Mouse (Mus musculus): ENCODE data around the gene Tnpo2. TPM values are rescaled to one million over a fixed set of nuclear protein-coding genes. Genes with fewer than 3 reads are reported as not detected.

Gene Tnpo2
- total and polyA plus RNA-seq, 3 experiments, result 29.2 to 86.8 (median 62.3) TPM

DNA sequence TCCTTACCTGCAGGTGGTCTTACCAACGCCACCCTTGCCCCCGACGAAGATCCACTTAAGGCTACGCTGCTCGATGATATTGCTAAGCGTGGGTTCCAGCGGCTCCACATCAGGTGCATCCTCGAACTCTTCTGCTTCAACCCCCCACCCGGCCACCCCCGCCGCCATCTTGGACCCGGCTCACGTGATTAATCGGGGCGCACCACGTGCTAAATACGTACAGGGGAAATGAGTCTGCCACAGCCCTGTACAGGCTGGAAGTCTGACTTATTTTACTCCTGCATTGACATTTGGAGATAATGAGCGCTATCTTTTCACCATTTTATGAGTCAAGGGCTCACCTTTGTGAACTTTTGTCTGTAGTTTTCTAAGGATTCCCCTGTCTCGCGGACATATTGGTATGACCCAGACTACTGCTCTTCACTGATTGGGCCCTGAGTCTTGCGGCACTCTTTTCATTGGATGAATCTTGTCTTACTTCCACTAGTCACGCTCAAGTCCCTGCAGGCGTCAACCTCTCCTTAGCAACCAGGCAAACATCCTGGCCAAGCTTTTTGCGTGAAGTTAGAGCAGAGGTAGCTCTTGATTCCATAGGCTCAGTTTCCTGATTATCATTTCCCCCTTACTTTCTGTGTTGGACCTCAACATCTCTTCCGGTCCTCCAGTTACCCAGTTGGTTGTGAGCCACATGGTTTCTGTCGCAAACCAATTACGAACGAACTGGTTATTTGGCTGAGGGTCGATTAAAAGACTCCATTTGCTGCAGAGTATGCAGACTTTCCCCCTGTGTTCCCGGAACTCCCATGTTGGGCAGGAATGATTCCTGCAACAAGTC lies 11.4 kb upstream of the Tnpo2 start, which contains the start of gene Asna1:
Gene Asna1, minus strand, starts transcription at position 184 of the 835 bp plus-strand sequence.
- H3K27ac ChIP-seq (ENCODE audit: control insufficient read depth, low read depth, low read length), result peak within 1 kb of the TSS; percentile 93

DNA sequence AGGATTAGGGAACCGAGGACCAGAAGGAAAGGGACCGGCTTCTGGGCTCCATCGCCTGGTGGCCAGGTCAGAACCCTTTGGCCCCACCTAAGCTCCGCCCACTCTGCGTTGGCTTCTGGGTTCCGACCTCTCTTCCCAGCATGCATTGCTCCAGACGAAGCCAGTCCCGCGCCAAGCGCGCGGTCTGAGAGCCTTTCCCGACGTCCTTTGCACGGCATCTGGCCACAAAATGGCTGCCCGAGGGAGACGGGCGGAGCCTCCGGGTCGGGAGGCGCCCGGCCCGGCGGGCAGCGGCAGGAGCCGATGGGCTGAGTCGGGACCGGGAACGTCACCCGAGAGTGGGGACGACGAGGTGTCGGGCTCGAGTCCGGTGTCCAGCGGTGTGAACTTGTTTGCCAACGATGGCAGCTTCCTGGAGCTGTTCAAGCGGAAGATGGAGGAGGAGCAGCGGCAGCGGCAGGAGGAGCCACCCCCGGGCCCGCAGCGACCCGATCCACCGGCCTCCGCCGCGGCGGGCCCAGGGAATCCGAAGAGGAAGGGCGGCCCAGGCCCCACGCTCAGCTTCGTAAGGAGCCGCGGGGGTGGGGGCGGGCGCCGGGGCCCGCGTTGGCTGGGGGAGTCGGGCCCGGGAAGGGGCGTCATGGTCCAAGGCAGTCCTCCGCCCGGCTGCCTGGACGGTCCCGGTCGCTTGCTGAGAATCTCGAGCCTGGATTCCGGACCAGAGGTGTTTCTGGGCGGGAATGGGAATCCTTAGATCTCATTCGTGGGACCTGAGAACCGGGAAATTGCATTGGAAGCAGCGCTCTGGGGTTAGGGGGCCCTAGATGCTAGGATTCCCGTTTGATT lies 9.8 kb upstream of the Tnpo2 start, which contains the start of gene Trir:
Gene Trir, plus strand, starts transcription at position 154 of the 846 bp plus-strand sequence.
- Histone ChIP-seq H3K79me2 (ENCODE audit: control insufficient read depth, insufficient read depth, low read length, poor library complexity) (peaks cover 50% of the 10 kb centered on the region), H3K9me3 (replicated peaks; ENCODE audit: insufficient read depth, low read length) (no peaks in the 10 kb centered on the region), H3K36me3 (ENCODE audit: control insufficient read depth in 1 of 2, insufficient read depth in 2 of 2, low read length in 2 of 2) (peaks cover 4 to 14% of the 10 kb centered on the region in 2 experiments; a peak in 3 of 4 replicates), H3K9ac (ENCODE audit: control insufficient read depth, low read depth, low read length, poor library complexity, severe bottlenecking) (peak within 1 kb of the TSS; percentile 93), H3K27me3 (ENCODE audit: control insufficient read depth in 1 of 2, insufficient read depth in 2 of 2, low read length in 2 of 2) (no peaks in the 10 kb centered on the region), H3K4me1 (ENCODE audit: control insufficient read depth in 1 of 2, insufficient read depth in 2 of 2, low read length in 2 of 2) (peaks cover 9 to 14% of the 10 kb centered on the region in 2 experiments; a peak in 3 of 4 replicates), H3K4me3 (ENCODE audit: control insufficient read depth in 1 of 2, insufficient read depth in 1 of 2, low read depth in 2 of 2, low read length in 2 of 2) (peak within 1 kb of the TSS; percentile 94 to 95), H3K27ac (ENCODE audit: control insufficient read depth, low read depth, low read length) (peak within 1 kb of the TSS; percentile 82)
- DNase-seq (ENCODE audit: low read depth, low spot score), result peak; percentile 97
- no peak for TF ChIP-seq GATA1 (IDR thresholded peaks at IDR 0.05; ENCODE audit: low read depth, low read length)
- no peak for TF ChIP-seq MAFK (IDR thresholded peaks at IDR 0.05; ENCODE audit: borderline replicate concordance, low read depth, low read length)
- TF ChIP-seq MYB (IDR thresholded peaks at IDR 0.05; ENCODE audit: low read depth, low read length), result no peak
- peak; percentile 90 for TF ChIP-seq HCFC1 (IDR thresholded peaks at IDR 0.05; ENCODE audit: low read depth, low read length)
- TF ChIP-seq UBTF (IDR thresholded peaks at IDR 0.05; ENCODE audit: borderline replicate concordance, insufficient read depth, low read depth, low read length), result peak; percentile 92; the same call in 1 of the 2 replicates
- peak; percentile 95 for TF ChIP-seq ZMIZ1 (IDR thresholded peaks at IDR 0.05; ENCODE audit: low read depth, low read length)
- TF ChIP-seq ETS1 (IDR thresholded peaks at IDR 0.05; ENCODE audit: low read depth, low read length), result no peak
- peak in 1 of 2 experiments; percentile 20; a peak in 1 of 4 replicates for TF ChIP-seq EP300 (IDR thresholded peaks at IDR 0.05; ENCODE audit: low read depth in 1 of 2, low read length in 2 of 2)
- no peak for TF ChIP-seq CTCF (IDR thresholded peaks at IDR 0.05 in 2 of 3, conservative IDR thresholded peaks at IDR 0.05 in 1 of 3; ENCODE audit: control insufficient read depth in 1 of 3, insufficient read depth in 1 of 3, low read depth in 2 of 3, low read length in 3 of 3, poor library complexity in 1 of 3, severe bottlenecking in 1 of 3)
- TF ChIP-seq TAL1 (IDR thresholded peaks at IDR 0.05; ENCODE audit: low read length), result no peak
- TF ChIP-seq GABPA (IDR thresholded peaks at IDR 0.05; ENCODE audit: low read depth, low read length), result no peak
- TF ChIP-seq MXI1 (IDR thresholded peaks at IDR 0.05; ENCODE audit: low read depth, low read length), result peak; percentile 72; the same call in 1 of the 2 replicates
- peak; percentile 49 for TF ChIP-seq USF1 (IDR thresholded peaks at IDR 0.05; ENCODE audit: low read depth, low read length)
- peak; percentile 96 for TF ChIP-seq E2F4 (IDR thresholded peaks at IDR 0.05; ENCODE audit: borderline replicate concordance, low read depth, low read length)
- peak; percentile 73 for TF ChIP-seq KAT2A (conservative IDR thresholded peaks at IDR 0.05; ENCODE audit: low read depth, low read length)
- peak; percentile 74; the same call in 1 of the 2 replicates for TF ChIP-seq MYC (IDR thresholded peaks at IDR 0.05; ENCODE audit: low read depth, low read length)
- no peak for TF ChIP-seq BHLHE40 (IDR thresholded peaks at IDR 0.05; ENCODE audit: borderline replicate concordance, low read depth, low read length)

More for the DNA sequence above, 11.4 kb upstream of the Tnpo2 start, which contains the start of gene Asna1:
- H3K79me2 ChIP-seq (ENCODE audit: control insufficient read depth, insufficient read depth, low read length, poor library complexity), result peaks cover 48% of the 10 kb centered on the region
- H3K4me3 ChIP-seq (ENCODE audit: control insufficient read depth in 1 of 2, insufficient read depth in 1 of 2, low read depth in 2 of 2, low read length in 2 of 2), result peak within 1 kb of the TSS; percentile 86 to 94
- H3K9ac ChIP-seq (ENCODE audit: control insufficient read depth, low read depth, low read length, poor library complexity, severe bottlenecking), result peak within 1 kb of the TSS; percentile 93
- peak; percentile 98 for DNase-seq (ENCODE audit: low read depth, low spot score)
- no peaks in the 10 kb centered on the region for H3K9me3 ChIP-seq (replicated peaks; ENCODE audit: insufficient read depth, low read length)
- no peaks in the 10 kb centered on the region for H3K27me3 ChIP-seq (ENCODE audit: control insufficient read depth in 1 of 2, insufficient read depth in 2 of 2, low read length in 2 of 2)
- TF ChIP-seq MAX (IDR thresholded peaks at IDR 0.05; ENCODE audit: low read length), result peak; percentile 82
- TF ChIP-seq HCFC1 (IDR thresholded peaks at IDR 0.05; ENCODE audit: low read depth, low read length), result peak; percentile 86
- peak; percentile 94 for TF ChIP-seq USF1 (IDR thresholded peaks at IDR 0.05; ENCODE audit: low read depth, low read length)
- peak; percentile 88 for TF ChIP-seq MYC (IDR thresholded peaks at IDR 0.05; ENCODE audit: low read depth, low read length)
- peak; percentile 35; the same call in 1 of the 2 replicates for TF ChIP-seq TCF12 (IDR thresholded peaks at IDR 0.05; ENCODE audit: low read depth, low read length)
- peak; percentile 65; the same call in 1 of the 2 replicates for TF ChIP-seq POLR2AphosphoS2 (IDR thresholded peaks at IDR 0.05; ENCODE audit: low read length)
- TF ChIP-seq ZMIZ1 (IDR thresholded peaks at IDR 0.05; ENCODE audit: low read depth, low read length), result peak; percentile 79
- 0 out of 2 replicates have a peak, but pooled peaks have one; percentile 13 for TF ChIP-seq ETS1 (IDR thresholded peaks at IDR 0.05; ENCODE audit: low read depth, low read length)
- TF ChIP-seq CHD2 (IDR thresholded peaks at IDR 0.05; ENCODE audit: low read length), result no peak; the same call in 1 of the 2 replicates
- peak; percentile 65 to 91 for TF ChIP-seq POLR2A (IDR thresholded peaks at IDR 0.05; ENCODE audit: control insufficient read depth in 1 of 2, insufficient read depth in 1 of 2, low read depth in 1 of 2, low read length in 2 of 2, poor library complexity in 1 of 2)
- TF ChIP-seq NELFE (IDR thresholded peaks at IDR 0.05; ENCODE audit: low read depth, low read length), result peak; percentile 76
- peak; percentile 98 for TF ChIP-seq SIN3A (IDR thresholded peaks at IDR 0.05; ENCODE audit: low read length)
- TF ChIP-seq ZKSCAN1 (IDR thresholded peaks at IDR 0.05; ENCODE audit: low read depth, low read length), result no peak
- peak; percentile 77 for TF ChIP-seq ELF1 (IDR thresholded peaks at IDR 0.05; ENCODE audit: low read depth, low read length)
- TF ChIP-seq E2F4 (IDR thresholded peaks at IDR 0.05; ENCODE audit: borderline replicate concordance, low read depth, low read length), result no peak
- TF ChIP-seq USF2 (IDR thresholded peaks at IDR 0.05; ENCODE audit: borderline replicate concordance in 1 of 2, insufficient read depth in 1 of 2, low read depth in 1 of 2, low read length in 2 of 2), result peak in 1 of 2 experiments; percentile 79; a peak in 2 of 4 replicates
- TF ChIP-seq GATA1 (IDR thresholded peaks at IDR 0.05; ENCODE audit: low read depth, low read length), result 0 out of 2 replicates have a peak, but pooled peaks have one; percentile 31
- peak; percentile 78; the same call in 1 of the 2 replicates for TF ChIP-seq TBP (IDR thresholded peaks at IDR 0.05; ENCODE audit: low read depth, low read length)
- TF ChIP-seq BHLHE40 (IDR thresholded peaks at IDR 0.05; ENCODE audit: borderline replicate concordance, low read depth, low read length), result peak; percentile 87
- TF ChIP-seq CHD1 (IDR thresholded peaks at IDR 0.05; ENCODE audit: low read depth, low read length), result peak; percentile 100
- no peak for TF ChIP-seq MYB (IDR thresholded peaks at IDR 0.05; ENCODE audit: low read depth, low read length)
- no peak for TF ChIP-seq JUND (IDR thresholded peaks at IDR 0.05; ENCODE audit: low read depth, low read length)
- peak; percentile 91 for TF ChIP-seq MXI1 (IDR thresholded peaks at IDR 0.05; ENCODE audit: low read depth, low read length)
- peaks cover under 1 to 12% of the 10 kb centered on the region in 2 experiments; a peak in 3 of 4 replicates for H3K36me3 ChIP-seq (ENCODE audit: control insufficient read depth in 1 of 2, insufficient read depth in 2 of 2, low read length in 2 of 2)
- peaks cover 9 to 14% of the 10 kb centered on the region in 2 experiments; a peak in 3 of 4 replicates for H3K4me1 ChIP-seq (ENCODE audit: control insufficient read depth in 1 of 2, insufficient read depth in 2 of 2, low read length in 2 of 2)
